Mouse (Mus musculus) brain, embryonic 18.5 days (tissue): Measurements from ENCODE around the gene Fam107b.
"Not testable (repeated sequence)": the region's sequence is repeated elsewhere in the genome, so short reads cannot be mapped to it uniquely, and the experiment has no call there.

Experiments used
- DNase-seq: peaks from one replicate; pipeline ENCODE4 v3.0.0-alpha.2; 2012; ENCODE audit warnings: low read depth, low spot score

The Fam107b gene

GRCm38 (mm10) chr2:3657811-3658730, 87.8 kb downstream of the Fam107b start:
- no peak for DNase-seq

DNA sequence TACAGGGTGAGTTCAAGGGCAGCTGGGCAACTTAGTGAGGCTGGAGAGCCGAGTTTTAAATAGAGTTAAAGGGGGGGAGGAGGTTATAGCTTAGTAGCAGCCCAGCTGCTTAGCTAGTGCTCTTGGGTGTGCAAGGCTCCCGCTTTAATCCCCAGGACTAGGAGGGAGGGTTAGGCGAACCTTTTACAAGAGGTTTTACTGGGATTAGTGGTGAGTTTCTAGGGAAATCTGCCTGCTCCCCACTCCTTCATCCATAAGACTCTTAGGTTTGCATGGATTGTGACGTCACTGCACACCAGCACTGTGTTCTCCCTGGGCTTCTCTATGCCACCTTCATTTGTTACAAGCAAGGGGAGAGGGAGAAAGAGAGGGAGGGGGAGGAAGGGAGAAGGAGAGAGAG, 88.6 kb downstream of the Fam107b start:
- no peak for DNase-seq

DNA sequence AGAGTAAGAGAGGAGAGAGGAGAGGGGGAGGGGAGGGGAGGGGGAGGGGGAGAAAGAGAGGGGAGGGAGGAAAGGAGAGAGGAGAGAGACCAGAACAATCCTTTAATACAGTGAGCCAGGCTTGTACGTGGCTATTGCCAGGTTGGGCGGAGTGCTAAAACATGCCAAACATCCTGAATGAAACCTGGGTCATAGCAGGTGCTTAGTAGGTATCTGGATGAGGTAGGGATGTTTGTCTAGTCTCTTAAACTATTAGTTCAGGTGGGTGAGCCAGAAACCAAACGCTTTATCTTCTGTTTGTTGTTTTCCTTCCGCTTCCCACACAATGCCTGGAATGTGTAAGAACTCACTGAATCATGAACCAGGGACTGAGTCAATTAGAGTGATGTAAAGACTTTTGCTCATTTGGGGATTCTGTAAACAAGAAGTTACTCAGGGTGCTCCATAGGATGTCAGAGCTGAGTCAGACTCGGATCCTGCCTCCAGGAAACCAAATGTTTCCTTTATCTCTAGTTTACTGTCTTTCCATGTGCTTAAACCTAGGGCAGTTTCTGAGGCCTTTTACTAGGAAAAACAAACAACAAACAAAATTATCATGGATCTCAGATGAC, 89.1 kb downstream of the Fam107b start:
- DNase-seq: no peak

DNA sequence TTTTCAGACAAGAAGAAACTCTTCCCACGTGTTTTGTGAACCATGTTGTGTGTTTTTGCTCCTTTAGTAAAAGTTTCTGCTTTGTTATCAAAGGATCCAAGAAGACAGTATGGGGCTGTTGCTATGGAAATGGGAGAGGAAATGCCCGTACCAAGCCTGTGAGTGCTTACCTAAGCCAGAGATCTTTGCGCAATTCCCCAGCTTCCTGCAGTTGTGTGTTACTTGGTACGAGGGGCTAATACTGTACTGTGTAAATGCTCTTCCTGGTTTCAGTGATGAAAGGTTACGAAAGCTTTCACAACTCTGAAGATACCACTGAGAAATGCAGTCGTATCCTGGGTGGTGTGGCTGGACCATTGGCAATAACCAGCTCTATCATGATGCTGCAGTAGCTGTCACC, 93.8 kb downstream of the Fam107b start:
- no peak for DNase-seq

DNA sequence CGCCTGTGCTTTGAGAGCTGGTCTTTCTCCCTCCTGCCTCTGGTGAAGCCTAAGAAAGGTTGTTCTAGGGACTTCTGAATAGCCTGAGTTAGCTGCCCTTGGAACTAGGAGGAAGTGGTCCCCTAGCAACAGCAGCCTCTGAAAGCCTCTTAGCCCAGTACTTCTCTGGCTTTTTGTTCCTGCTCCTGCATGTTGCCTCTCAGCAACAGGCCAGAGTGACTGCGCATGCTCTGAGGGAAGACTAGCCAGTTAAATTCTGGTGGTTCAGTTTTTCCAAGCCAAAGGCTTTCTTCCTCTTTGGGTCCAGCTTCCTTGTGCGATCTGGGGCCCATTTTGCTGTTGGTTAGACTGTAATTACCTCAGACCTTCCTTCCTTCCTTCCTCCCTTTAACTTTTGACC, 98.4 kb downstream of the Fam107b start:
- no peak for DNase-seq

DNA sequence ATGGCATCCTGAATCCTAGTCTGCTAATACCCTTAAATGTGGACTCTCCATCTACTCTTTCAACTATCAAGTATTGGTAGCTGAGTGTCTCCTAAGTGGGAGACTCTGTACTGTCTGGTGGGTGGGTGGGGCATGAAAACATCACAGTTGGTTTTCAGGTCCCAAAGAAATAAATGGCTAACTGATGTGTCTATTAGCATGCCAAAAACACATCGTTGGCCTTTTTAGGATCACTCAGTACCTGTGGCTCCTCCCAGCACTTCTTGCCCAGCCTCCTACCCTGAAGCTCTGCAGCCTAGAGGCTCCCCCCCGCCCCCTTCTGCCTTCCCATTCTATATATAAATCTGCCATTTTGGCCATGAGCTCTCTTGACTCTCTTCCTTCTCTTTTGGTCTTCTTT, 99.4 kb downstream of the Fam107b start:
- no peak for DNase-seq

GRCm38 (mm10) chr2:3672654-3673367, 102.5 kb downstream of the Fam107b start:
- DNase-seq: no peak

- no peak for DNase-seq
These were observed 105.2 kb downstream of the Fam107b start for GRCm38 (mm10) chr2:3675481-3675880.

- DNase-seq: no peak
These were observed 112.4 kb downstream of the Fam107b start for GRCm38 (mm10) chr2:3682699-3683098.

- DNase-seq: no peak
These were observed 113.1 kb downstream of the Fam107b start for GRCm38 (mm10) chr2:3683343-3683742.

- DNase-seq: no peak
These were observed 113.5 kb downstream of the Fam107b start for GRCm38 (mm10) chr2:3683751-3684229.

GRCm38 (mm10) chr2:3690221-3690620, 119.9 kb downstream of the Fam107b start:
- no peak for DNase-seq

DNA sequence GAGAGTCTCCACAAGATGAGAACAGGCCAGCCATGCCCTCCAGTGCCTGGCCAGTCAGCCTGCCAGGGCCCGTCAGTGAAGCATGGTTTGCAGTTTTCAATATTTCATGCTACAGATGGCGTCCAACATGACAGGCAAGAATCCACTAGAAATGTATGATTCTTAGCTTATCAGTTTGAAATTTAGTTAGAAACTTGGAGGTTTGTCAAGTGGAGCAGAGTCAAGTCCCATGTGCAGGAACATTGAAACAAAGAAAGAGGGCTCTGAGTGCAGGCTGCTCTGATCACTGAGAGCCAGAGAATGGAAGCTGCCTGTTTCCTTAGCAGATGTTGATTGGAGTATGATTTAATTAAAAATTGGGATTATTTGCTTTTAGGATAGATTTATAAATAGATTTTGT, 122.5 kb downstream of the Fam107b start:
- no peak for DNase-seq

DNA sequence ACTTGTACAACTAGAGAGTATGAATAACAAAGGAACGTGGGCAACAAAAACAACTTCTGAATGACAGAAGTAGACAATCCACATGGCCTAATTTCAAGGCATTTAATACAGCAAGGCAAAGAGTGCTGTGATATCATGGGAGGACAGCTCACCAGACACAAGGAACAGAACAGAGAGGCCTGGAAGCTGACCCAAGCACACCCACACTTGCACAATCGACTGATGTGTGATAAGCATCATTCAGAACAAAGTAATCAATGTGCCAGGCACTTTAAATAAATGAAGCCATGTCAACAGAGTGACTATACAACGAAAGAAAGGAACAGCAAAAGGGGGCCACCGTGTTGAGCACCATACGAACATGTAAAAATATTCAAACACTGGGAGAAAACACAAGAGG, 125.6 kb downstream of the Fam107b start:
- DNase-seq: no peak

DNA sequence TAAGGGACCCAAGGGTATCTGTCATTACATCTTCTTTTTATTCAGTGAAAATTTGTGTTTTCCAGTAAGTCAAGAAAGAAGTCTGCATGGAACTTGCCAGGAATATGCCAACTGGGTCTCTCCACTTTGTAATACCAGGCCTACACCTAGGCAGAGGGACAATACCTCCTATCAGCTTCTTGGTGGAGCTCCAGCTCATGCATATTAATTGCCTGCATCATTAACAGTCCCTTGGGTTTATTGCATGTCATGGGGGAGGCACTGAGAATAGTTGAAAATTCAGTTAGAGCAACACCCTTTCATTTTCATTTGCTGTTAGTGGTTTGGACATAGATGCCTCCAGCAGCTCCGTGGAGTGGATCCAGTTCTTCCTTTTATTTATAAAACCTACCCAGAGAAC, 130.1 kb downstream of the Fam107b start:
- DNase-seq: no peak

- DNase-seq: no peak
These were observed 132.4 kb downstream of the Fam107b start for GRCm38 (mm10) chr2:3702640-3703190.

GRCm38 (mm10) chr2:3703806-3704205, 133.5 kb downstream of the Fam107b start:
- DNase-seq: no peak

DNA sequence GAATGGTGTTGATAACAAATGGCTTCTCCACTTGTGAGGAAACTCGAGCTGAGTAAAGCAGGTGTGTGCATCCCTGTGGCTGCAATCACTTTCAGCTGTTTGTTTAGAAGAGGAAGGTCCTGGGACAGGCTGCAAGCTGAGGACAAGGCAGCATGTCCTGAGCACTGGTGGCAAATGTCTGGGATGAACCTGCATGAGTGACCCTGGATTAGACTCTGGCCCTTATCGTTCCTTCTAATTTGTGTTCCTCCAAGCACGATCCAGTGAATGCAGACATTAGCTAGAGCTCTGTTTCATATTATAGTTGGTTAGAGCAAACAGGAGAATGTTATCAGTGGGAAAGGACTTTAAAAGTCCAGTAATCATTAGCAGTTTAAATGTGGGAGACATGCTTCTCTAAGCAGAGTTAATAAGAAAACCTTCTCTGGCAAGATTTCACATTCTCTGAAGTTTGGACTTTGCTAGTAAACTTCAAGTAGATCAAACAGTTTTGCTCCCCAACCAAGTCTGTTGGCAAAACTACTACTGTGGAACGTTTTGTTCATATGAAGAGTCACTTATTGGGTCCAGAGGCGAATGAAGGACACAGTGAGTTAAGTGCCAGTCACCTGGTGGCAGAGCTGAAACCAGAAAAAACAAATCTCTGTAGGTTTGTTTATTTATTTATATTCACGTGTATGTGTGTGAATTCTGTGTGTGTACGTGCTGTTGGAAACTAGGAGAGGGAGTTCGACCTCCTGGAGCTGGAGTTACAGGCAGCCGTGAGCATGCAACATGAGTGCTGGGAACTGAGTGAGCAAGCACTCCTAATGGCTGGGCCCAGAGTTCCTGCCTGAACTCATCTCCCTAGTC, 134.2 kb downstream of the Fam107b start:
- no peak for DNase-seq

DNA sequence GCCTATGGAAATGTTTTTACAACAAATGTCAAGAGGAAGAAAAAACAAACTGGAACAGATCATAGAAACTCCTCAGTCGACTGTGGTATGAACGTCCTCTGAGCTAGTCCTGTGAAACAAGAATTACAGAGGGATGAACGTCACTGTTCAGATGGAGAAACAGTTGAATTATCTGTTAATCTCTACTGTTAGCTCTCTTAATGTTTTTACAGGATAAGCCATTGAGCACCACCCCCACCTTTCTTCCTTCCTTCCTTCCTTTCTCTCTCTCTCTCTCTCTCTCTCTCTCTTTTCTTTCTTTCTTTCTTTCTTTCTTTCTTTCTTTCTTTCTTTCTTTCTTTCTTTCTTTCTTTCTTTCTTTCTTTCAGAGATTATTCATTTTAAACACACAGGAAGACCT, 135.0 kb downstream of the Fam107b start:
- not testable (repeated sequence) for DNase-seq

DNA sequence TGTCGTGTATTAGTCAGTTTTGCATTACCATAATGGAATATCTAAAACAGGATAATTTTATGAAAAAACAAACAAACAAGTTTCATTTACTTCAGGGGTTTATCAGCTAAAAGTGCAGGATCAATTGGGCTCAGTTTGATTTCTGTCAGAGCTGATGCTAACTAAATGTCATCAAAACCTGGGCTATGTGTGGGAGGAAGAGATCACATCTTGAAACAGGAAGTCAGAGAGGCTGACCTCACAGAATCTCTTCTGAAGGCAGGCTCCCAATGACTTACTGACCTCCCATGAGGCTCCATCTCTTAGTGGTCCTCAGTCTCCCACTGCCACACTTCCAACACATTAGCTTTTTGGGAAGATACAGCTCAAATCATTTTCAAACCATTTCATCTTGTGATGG, 136.9 kb downstream of the Fam107b start:
- no peak for DNase-seq

DNA sequence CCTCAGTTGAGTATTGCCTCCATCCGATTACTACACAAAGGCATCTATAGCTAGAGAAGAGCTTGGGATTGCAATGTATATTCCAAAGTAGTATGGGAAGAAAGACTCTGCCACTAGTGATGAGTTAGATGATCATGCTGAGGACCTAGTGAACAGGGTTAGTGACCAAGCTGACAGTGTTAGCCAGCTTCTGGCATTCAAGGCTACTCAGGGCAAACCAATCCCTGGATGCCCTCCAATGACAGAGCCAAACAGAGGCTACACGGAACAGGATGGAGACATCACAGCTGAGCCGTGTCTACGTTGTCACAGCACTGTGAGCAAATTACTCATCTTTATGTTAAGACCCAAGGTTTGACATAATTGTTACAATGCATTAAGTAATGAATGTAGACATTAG, 138.3 kb downstream of the Fam107b start:
- DNase-seq: no peak
